Mouse (Mus musculus): ENCODE results near the gene Pgghg. TPM values are rescaled to one million over a fixed set of nuclear protein-coding genes. Genes with fewer than 3 reads are reported as not detected.

The Pgghg gene
- total RNA-seq, 1 experiment from 2014 or later: 43.2 TPM

DNA sequence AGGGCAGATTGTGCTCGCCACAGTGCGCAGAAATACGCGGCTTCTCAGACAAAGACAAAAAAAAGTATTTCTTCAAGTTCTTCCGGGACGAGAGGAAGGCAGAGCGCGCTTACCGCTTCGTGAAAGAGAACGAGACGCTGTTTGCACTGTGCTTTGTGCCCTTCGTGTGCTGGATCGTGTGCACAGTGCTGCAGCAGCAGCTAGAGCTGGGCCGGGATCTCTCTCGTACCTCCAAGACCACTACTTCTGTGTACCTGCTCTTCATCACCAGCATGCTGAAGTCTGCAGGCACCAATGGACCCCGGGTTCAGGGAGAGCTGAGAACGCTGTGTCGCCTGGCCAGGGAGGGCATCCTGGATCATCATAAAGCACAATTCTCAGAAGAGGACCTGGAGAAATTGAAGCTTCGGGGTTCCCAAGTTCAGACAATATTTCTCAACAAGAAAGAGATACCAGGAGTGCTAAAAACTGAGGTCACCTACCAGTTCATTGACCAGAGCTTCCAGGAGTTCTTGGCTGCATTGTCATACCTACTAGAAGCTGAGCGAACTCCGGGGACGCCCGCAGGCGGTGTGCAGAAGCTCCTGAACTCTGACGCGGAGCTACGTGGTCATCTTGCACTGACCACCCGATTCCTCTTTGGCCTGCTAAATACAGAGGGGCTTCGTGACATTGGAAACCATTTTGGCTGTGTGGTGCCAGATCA is 18.0 kb upstream of the Pgghg start:
- no peak for DNase-seq

DNA sequence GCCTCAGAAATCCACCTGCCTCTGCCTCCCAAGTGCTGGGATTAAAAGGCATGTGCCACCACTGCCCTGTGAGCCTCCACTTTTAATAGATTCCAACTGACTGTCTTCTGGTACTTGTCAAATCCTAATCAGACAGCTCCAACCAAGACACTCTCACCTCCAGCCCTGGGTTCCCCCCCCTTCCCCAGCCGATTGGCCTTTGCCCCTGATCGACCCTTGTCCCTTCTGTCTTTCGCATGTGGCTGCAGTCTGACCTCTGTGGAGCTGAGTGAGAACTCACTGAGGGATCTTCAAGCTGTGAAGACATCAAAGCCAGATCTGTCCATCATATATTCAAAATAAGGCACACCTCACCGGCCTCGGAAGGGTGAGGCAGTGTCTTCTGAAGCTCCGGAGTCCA is 14.0 kb upstream of the Pgghg start:
- no peak for DNase-seq

DNA sequence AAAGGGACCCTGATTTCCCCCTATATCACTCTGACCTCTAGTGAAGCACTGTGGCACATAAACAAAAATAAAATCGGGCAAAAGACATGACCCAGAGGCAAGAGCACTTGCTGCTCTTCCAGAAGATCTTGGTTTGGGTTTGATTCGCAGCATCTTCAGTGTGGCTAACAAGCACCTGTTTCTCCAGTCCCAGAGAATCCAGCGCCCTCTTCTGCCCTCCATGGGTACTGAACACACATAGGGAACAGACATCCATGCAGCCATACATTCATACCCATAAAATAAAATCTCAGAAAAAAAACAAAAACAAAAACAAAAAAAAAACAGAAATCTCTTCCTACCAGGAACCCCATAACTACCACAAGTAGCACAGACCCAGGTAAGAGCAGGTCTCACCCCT is 2.8 kb upstream of the Pgghg start:
- DNase-seq: no peak

DNA sequence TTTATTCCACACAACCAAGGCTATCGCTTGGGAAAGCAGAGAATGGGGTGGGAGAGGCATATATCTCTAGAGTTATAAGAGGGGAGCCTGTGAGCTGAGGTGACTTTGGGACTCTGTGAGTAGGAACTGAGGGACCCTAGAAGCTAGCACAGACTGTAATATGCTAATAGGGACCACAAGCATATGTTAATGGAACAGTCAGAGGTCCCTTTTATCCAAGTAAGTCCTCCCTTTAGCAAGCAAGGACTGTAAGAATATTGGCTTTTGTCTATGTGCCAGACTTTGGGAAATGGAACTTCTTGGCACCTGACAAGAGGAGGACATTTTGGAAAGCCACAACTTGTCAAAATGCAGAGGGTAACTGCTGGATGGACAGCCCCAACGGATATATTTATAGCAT is 2.3 kb upstream of the Pgghg start:
- DNase-seq: no peak

DNA sequence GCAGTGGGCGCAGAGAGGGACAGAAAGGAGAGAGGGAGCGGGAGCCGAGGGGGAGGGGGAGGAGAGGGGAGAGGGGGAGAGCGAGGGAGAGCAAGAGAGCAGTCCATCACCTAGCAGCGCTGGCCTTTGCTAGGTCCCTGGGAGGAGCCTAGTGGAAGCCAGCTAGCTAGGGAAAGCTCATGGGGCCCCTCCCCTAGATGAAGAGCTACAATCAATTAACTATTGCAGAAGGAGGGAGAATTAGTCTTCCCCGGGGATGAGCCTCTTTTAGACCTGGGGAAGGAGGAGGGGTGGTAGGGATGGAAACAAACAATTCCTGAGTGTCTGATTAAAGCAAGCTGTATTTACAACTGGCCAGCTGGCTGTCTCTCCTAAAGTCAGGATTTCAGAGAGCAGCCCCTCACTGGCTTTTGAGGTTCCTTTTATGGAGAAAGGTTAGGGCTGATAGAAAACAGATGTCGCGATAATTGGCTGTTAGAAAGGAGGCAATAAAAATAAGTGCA is 1.5 kb upstream of the Pgghg start:
- no peak for DNase-seq

DNA sequence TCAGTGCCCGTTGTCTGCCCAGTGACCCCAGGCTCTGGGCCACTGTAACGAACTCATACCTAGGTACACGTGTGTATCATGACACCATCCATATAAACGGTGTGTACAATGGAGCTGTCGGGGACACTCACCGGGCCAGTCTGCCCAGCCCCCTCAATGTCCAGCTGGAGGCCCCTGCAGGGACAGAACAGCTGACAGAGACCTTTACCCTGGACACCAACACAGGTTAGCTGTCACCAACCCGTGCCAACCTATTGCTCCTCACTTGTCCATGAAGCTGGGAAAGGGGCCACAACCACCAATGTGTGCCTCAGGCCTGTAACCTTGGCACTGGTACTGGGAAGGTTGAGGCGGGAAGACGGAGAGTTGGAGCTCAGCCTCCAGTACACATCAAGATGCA is 1.1 kb downstream of the Pgghg start:
- no peak for DNase-seq

DNA sequence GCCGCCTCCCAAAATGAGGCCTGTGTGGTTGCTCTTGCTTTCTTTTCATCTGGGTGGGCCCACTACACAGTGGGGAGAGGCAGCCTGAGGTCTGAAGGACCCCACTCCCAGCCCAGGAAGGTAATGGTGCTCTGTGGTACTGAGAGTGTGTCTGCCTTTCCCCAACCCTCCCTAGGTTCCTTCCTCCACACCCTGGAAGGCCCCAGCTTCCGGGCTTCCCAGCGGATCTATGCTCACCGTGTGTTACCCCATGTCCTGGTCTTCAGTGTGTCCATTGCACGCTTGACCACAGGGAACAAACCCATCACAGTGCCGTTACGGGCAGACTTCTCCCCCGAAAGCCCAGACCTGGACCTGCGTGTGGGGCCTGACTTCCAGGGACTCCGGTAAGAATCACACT is 1.6 kb downstream of the Pgghg start:
- no peak for DNase-seq

DNA sequence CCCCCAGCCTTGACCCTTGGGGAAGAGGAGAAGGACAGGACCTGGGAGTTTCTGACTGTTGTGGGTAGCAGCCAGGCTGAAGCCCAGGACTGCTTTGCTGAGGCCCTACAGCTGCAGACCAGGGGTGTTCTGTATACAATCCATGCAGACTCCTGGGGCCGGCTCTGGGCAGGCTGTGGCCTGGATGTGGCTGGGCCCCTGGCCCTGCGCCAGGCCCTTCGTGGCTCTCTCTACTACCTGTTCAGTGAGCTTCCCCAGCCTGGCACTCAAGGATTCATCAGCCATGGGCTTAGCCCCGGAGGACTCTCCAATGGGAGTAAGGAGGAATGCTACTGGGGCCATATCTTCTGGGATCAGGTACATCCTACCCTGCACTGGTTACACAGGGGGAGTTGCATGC is 2.2 kb downstream of the Pgghg start:
- DNase-seq: no peak

DNA sequence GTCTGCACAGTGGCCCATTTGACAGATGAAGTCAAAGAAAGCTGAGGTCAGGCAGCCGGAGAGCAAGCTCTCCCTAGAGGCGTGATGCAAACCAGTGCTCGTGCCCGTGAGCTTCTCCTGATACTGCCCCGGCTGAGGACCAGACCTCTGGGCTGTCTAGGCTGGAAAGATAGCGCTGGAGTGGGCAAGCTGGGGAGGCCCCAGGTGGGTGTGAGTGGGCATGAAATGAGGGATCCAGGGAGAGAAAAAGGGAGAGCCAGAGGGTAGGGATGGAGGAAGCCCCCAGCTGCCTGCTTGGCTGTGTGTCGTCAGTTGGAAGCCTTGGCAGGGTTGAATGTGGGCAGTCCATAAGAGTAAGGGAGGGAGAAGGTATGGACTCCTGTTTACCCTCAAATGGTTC is 3.0 kb downstream of the Pgghg start:
- no peak for DNase-seq

DNA sequence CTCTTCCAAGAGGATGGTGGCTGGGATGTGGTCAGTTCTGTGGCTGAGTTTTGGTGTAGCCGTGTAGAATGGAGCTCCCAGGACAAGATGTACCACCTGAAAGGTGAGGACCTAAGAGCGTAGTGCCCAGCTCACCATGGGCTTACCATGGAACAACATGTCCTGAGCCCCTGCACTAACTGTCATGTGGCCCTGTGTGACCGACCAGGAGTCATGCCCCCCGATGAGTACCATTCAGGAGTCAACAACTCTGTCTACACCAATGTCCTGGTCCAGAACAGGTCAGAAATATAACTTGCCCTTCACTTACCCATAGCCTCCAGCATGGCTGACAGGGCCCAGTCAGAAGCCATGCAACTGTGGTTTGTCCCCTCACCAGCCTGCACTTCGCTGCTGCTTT is 4.1 kb downstream of the Pgghg start:
- no peak for DNase-seq

DNA sequence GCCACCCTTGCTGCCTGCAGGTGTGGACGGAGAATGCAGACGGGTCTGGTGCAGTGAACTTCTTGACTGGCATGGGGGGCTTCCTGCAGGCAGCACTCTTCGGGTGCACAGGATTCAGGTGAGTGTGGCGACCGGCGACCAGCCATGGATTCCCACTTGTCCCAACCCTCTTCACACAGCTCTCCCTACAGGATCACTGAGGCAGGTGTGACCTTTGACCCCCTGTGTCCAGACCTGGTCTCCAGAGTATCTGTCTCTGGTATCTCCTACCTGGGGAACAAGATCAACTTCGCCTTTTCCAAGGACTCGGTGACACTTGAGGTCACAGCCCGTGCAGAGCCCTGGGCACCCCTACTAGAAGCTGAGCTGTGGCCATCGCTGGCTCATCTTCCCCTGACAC is 5.1 kb downstream of the Pgghg start:
- no peak for DNase-seq

DNA sequence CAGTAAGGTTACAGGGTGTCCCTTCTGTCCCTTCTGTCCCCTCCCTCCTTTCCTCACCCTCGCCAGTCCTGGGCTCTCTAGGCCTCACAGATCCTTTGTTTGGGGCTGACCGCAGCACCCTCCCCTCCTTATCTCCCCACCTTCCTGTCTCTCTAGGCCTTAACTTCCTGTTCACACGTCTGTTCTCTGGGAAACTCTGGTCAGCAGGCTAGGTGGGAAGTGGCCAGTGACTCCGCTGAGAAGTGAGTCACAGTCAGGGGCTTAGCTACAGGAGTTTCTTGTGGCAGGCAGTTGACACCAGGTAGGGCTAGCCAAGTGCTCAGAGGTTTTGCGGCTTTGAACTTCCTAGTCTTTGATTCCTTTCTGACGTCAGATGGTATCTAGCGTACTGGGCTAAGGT is 5.8 kb downstream of the Pgghg start:
- DNase-seq: no peak

DNA sequence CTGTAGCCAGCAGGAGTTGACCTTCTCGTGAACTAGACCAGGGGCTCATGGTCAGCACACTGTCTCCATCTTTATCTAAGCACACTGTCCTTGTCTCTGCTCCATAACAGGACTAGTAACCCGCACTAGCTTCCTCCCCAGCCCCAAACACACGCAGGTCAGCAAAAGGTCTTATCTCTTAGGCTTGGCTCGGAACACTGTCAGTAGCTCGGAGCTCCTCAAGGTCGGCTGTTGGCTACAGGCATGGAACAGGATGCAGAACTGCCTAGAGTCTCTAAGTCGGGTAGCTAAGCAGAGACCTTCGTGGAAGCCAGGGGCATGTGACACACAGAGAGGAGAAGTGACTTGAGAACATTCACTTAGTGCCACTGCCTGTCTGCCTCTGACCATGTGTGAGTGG is 7.0 kb downstream of the Pgghg start:
- peak; percentile 52 for DNase-seq

DNA sequence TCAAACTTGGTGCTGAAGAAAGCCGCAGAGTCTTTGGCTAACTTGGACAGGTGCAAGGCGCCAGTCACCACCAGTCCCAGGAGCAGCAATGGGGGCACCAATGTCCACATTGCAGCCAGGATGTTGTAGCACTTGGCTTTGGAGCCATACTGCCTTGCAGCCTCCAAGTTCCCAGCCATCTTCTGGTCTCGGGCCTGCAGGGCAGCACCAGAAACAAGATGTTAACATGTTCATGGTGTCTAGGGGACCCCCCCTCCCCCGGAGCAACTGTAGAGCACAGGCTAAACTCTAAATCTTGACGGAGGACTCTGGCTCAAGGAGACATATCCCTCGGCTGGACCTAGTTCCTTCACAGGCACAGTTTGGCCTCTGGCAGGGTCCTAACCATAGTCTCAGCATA is 8.1 kb downstream of the Pgghg start:
- DNase-seq: no peak

DNA sequence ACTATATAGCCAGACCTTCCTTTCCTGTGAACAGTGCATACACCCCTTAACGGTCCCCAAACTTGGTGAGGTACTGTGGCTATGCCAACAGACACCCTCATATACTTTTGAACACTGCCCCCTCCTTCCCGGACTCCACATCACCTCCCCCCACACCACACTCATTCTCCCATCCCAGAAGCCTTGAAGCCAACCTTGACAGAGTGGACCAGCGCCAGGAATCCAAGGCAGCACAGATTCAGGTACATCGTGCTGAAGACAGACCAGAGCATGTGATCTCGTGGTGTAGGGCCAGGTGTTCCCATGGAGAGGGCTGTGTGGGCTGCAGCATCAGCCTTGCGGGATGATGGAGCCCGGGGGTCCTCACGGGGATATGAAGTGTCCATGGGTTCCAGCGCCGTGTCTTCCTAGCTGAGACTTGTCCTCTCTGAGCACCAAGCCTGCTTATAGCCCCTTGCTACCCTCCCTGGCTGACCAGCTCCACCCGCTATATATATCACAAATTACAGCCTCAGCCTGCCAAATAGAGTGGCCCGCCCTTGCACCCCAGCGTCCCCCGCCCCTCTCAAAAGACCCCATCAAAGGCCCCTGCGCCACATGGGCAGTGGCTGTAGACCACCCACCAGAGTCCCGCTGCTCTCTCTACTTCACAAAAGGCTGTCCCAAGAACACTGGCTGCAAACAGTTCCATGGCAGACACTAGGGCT is 8.8 kb downstream of the Pgghg start, which contains the start of gene Ifitm5:
Gene Ifitm5, minus strand, starts transcription at position 468 of the 707 bp plus-strand sequence.
- DNase-seq: peak; percentile 57

DNA sequence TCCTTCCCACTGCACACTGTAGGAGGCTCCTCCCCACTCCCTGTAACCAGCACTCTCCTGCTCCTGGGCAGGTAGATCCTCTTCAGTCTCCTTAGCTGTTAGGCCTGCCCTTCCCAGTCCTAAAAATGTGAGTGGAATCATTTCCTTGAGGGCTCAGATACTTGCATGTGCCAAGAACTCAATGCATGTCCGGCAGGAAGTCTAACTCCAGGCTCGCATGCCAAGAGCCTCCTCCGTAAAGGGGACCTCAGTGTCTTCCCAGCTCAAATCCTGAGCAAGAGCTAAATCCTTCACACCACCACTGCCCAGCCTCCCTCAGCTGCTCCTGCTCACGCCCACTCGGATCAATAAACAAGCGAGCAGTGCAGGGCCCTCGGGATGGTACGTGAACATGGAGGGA is 9.9 kb downstream of the Pgghg start:
- no peak for DNase-seq

DNA sequence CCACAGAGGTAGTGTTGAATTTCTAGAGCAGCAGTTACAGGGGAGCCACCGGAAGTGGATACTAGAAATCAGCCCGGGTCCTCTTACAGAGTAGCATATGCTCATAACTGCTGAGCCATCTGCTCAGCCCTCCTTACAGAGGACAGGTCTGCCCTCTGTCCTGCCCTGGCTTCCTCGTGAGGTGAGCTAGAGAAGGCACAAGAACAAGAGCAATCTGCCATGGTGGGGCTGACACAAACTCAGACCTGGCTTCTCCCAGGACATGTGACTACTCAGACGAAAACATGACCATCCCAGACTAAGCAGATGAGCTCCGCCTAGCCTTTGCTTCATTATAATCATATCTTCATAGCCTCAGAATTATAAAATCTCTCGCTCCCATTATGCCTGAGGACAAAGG is 10.6 kb downstream of the Pgghg start:
- DNase-seq: no peak

DNA sequence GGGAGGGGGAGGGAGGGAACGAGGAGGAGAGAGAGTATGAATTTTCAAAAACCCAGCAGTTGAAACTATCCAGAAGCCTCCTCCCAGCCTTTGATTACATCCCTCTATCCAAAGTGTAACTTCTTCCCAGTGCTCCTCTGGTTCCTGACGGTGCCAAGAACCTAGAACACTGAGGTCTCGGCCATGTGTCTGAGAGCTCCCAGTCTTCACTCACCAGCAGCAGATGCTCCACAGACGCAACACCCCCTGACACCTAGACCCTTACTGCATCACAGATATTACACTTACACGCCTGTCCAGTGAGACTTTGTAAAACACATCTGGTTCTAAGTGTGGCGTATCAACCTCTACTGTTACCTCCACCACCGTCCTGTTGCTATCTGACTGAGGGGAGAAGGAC is 11.2 kb downstream of the Pgghg start:
- DNase-seq: no peak

DNA sequence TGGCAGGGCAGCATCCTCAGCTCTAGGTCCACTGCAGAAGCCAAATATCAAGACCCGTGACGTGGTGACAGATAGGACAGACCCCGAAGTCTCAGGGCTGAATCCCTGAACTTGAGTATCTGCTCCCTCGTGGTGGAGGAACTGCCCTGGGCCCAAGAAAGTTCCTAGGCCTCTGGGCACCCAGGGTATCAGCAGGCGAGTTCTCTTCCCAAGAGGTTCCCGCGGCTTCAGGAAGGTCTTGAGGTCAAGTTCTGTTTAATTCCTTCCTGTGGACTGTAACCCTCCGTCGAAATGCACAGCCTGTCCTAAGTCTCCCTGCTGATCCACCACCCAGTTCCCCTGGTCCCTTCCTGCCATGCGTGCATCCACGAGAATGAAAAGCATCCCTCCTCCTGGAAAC is 11.9 kb downstream of the Pgghg start:
- DNase-seq: no peak

DNA sequence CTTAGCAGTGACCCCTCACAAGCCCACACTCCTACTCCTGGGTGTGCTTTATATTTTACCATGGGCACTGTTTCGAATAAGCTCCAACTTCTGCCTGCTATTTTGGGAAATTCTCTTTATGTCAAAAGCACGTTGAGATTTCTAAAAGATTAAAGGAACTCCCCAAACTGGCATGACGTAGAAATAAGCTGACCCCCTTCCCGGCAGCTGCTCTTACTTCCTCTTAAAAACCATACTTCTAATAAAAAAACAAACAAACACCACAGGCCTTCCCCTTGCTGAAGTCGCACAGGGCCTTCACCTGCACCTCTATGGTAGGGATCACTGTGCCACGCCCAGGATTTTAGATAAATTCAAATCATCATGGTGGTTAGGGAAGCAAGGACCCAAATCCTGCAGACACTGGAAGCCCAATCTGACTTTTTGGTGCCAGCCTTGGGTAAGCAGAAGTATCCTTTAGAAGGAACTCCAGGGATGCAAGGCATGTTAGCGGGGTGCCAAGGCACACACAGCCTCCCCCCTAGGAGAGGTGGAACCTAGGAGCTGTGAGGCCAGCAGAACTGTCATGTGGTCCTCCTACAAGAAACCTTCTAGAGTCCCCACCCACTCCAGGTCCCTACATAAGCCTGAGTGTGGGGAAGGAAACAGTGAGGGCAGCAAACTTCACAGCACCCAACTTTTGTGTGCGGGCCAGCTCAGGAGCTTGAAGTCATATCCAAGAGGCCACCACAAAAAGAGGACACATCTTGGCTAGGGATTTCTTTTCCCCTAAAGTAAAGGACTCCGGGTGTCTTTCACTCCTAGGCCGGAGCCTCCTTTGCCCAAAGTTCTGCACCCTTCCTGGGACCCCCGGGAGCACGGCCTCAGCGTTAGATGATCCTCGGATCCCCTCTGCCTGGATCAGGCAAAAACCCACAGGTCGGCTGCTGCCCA is 12.9 kb downstream of the Pgghg start:
- DNase-seq: no peak

DNA sequence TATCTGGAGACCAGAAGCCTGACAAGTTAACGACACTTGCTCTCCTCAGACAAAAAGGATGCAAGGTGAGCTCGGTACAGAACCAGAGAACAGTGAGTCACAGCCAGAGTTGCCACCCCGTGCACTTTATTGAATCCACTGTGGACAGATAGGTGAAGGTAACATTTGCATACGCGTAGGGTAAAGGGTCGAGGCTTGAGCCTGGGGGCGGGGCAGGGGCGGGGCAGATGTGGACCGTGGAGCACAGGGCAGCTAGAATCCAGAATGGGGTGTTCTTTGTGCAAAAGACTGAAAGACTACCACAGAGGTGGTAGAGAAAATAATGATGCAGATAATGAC is 13.5 kb downstream of the Pgghg start:
- no peak for DNase-seq

DNA sequence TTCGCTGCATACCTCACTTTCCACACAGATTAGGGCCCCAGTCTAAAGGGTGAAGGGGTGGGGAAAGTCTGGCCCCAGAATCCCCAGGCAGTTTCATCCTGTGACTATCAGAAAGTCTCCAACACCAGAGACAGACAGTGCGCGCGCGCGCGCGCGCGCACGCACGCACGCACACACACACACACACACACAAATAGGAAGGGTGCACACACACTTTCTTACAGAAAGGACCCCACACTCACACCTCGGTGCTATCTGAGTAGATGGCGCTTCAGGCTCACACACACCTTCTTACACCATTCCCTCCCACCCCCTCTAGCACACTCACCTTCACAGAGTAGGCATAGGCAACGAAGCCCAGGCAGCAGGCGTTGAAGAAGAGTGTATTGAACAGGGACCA is 14.2 kb downstream of the Pgghg start:
- no peak for DNase-seq

All from adrenal gland, postnatal 25 days (tissue).